Mouse (Mus musculus): Measurements from ENCODE around the gene B3gntl1. TPM values are rescaled to one million over a fixed set of nuclear protein-coding genes. Genes with fewer than 3 reads are reported as not detected.

The B3gntl1 gene
- total RNA-seq, 4 experiments from 2014 or later = 2.3 to 2.8 (median 2.5) TPM

DNA sequence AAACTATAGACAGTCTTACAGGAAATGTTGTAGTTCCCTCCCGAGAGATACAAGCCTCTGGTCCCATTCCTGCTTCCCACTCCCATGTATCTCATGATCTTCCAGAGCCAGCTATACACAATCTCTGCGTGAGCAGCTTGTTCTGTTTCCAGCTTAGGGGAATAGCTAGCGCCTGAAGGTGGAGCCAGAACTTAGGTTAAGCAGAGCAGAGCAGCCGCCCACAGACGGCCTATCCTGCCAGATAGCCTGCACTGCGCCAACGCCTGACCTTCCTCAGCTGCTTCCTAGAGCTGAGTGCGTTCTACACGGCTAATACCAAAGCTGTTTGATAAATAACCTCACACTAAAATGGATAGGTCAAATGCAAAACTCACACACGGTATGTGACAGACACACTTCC is 23.1 kb downstream of the B3gntl1 start:
- peak; percentile 49 to 55 for DNase-seq (ENCODE audit: low spot score in 2 of 2)

DNA sequence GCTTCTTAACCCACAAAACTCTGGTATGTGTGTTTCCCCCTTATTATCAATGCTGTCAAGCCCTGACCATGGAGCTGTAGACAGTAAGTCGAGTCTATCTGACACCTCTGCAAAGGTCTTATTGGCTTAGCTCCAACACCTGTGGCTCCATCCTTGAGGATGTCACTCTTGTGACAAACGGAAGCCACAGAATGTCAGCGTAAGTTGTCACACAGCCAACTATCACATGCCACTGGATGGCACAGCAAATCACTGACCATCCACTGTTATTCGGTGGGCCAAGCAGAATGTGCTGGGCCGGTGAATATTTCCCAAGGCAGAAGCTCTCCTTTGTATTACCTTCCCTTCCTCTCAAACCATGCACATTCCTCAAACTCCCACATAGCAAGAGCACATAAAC is 24.8 kb downstream of the B3gntl1 start:
- DNase-seq (ENCODE audit: low spot score in 2 of 2) = no peak

DNA sequence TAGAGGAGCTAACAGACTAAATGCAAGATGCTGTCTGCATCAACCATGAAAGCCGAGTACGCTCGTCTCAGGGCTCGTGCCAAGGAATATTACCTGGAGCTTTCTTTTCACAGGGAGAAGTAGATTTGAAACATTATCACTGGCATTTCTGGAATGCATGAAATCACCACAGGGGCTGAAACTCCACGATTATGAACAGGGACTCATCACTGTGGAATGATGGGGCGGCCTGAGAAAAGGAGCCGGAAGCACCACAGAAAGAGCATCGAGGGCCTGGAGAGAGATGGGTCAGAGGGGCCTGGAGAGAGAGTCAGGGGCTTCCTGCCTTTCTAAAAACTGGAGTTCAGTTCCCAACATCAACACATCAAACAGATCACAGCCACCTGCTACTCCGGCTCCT is 25.6 kb downstream of the B3gntl1 start:
- no peak for DNase-seq (ENCODE audit: low spot score in 2 of 2)

DNA sequence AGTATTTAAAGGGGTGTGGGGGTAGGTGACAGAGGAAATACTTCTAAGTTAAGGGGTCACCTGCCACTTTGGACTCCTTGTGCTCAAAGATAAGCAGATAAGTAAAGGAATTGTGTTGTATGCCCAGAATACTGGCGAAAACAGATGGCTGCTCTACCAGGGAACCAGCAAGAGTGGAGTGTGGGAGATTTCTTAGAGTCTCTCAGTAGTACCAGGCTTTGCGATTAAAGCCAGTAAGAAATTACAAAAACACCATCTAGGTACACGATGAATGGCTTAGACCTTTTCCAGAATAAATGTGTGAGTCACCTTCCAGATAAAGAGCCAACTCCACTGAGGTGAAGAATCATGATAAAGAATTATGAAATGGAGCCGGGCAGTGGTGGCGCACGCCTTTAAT is 27.6 kb downstream of the B3gntl1 start:
- no peak for DNase-seq (ENCODE audit: low spot score in 2 of 2)

DNA sequence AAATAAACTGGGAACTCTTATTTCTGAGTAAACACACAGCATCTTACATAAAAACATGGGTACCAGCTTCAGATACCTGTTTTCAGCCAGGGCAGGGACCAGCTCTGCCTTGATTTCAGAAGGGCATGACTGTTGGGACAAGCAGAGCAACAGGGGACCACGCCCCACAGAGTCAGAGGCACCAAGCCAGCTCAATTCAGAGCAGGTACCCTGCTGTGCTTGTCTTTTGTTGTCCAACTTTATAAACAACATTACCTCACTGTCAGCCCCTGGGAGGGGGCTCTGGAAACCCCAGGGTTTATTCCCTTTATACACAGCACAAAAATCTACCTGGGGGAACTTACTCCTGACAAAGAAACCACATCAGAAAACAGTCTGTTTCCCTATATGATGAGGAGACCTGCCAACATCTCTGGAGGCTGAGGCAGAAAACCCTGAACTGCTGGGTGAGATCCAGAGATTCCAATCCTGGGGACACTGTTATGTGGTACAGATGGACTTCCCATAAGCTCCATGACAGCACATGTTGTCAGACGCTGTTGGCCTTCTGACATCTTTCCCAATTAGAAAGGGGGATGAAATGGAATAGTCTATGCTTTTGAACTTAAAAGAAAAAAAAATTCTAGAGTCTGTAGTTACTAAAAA is 31.3 kb downstream of the B3gntl1 start:
- no peak for DNase-seq (ENCODE audit: low spot score in 2 of 2)

DNA sequence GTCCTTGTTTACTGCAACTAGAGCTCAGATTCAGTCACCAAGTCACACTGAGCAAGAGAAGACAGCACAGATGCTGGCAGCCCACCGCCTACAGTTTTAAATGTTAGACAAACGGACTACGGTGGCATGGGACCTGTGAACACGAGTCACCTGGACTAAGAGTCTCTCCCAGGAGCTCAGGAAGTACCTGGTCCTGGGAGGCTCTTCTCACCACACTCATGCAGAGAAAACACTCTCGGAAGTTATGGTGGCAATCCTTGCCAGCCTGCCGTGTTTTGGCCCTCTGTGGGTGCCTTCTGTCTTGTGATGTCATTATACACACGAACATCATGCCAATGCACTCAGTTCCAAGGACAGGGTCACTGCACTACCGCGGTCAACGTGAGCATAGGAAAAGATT is 36.3 kb downstream of the B3gntl1 start:
- DNase-seq (ENCODE audit: low spot score in 2 of 2) = no peak

DNA sequence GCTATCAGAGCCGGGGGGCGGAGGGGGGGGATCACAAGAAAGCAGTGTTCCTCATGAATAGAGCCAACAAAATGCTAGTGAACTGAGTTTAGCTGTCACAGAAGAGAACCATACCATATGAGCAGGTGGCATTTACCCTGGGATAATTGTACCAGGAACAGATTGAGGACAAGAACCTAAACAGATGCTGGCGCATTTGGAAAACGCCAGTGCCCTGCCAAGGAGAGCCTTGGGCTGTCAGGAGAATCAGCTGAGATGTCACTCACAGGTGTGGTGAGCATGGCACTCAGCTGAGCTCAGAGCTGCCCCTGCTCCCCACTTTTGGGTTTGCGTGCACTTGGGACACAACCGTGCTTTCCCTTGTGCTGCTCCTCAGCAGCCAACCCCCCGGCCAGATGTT is 41.5 kb downstream of the B3gntl1 start:
- no peak for DNase-seq (ENCODE audit: low spot score in 2 of 2)

DNA sequence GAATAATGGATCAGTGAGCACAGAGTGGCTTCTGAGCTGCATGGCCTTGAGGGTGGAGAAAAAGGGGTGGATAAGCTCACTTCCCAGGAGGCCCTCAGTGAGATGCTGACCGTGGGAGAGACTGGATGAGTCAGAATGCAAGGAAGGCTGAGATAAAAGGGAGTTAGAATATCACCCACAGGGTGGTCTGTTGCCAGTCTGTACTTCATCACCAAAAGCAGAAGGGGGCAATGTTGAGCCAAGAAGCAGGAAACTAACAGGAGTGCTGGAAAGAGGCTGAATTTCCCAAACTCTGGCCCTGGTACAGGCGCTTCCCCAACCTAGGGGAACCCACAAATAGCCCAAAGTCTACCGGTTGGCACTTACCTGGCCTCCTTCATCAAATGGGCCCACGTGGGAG is 42.5 kb downstream of the B3gntl1 start:
- no peak for DNase-seq (ENCODE audit: low spot score in 2 of 2)

DNA sequence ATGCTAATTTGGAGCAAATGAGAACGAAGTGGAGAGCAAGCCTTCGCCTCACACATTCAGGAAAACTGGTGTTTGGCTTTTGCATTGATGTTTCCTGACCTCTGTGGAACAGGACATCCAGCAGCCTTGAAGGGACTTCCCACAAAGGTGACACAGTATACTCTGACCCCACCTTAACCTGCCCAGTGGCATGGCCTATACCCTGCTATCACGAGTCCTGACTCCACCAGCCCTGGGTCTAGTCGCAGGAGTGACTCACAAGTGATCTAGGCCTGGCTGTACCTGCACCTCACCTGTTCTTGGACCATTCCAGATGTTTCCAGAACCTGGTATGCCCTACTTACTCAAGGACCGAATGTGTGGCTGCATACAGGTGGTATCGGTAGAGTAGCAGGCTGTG is 43.4 kb downstream of the B3gntl1 start:
- DNase-seq (ENCODE audit: low spot score in 2 of 2) = no peak

DNA sequence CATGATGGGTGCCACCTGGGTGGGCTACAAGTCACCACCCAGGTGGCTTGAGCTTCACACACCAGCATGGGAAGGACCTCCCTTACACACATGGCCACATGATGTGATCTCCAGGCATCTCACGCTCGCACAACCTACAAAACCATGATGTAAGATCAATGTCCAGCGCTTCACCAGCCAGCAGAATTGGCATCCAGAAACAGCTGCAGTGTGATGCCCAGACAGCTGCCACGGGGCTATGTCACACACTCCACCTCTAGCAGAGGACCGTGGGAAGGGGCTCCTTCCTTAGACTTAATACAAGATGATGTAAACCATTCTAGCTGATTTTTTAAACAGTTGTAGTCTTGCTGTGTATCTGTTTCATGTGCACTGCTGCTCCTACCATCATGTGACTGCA is 45.4 kb downstream of the B3gntl1 start:
- no peak for DNase-seq (ENCODE audit: low spot score in 2 of 2)

DNA sequence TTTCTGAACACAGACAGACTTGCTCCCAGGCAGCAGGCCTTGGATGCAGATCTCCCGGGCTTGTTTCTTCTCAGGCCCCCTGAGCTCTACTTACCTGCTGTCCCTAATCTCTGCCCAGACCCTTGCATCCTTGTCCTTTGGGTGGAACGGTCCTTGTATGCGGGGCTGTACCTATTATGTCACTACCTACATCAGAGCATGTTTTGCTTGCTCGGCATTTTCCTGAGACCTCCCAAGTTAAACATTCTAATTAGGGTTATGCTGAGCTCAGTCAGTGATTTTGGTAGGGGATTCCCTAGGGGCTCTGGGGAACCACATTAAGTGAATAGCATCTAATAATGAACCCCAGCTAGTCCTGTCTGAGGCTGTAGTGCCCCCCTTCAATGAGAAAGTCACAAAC is 47.9 kb downstream of the B3gntl1 start:
- no peak for DNase-seq (ENCODE audit: low spot score in 2 of 2)

DNA sequence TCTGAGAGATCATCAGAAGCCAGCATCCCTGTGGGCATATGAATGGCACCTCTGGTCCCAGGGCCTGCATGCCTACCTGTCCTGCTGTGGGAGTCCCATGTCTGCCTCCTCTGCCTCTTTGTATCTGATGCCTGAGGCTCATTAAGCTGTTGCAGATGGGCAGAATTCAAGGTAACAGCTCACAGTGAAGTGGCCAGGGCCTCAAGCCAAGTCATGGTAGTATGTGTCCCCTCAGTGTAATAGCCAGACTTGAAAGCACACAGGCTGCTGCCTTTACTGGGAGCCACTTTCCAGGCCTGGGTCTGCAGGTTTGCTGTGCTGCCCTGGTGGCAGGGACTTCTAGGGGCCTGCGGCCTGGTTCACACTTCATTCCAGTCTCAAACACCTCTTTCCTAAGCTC is 55.6 kb downstream of the B3gntl1 start:
- DNase-seq (ENCODE audit: low spot score in 2 of 2) = no peak

DNA sequence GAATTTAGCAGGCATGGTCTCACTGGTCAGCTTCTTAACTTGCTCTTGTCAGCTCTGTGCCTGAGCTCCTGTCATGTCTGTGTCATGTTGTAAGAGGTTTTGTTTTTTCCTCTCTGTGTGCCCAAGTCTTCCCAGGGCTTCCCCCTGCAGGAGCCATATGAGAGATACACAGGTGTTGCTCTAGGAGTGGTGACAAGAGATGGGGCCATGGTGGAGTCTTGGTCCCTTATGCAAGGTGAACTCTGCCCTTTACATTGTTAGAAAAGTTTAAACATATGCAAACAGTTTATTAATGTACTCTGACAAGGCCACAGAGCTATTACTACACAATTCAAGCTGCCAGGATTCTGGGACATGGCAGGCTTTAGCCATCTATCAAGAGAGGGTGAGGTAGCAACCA is 56.5 kb downstream of the B3gntl1 start:
- no peak for DNase-seq (ENCODE audit: low spot score in 2 of 2)

DNA sequence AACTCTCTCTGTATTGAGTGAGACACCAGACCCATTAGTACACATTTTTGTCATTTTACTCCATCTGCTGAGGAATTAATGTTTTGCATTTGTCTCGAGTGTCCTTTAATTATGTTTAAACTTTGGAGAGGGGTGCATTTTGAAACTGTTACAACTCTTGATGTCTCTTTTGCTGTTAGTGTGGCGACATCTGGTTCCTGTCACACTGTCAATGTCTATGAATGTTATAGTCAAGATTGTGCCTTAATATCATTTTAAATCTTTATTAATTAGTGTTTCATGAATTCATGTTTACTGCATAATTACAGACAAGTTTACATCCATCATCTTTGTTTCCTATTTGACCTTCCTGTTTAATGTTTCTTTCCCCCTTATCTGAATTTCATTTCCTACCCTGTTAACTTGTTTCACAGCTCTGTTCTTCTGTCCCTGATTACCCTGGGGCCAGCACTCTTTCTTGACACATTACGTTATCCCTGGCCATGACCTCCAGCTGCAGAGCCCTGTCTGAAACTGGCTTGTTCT is 56.9 kb downstream of the B3gntl1 start:
- no peak for DNase-seq (ENCODE audit: low spot score in 2 of 2)

DNA sequence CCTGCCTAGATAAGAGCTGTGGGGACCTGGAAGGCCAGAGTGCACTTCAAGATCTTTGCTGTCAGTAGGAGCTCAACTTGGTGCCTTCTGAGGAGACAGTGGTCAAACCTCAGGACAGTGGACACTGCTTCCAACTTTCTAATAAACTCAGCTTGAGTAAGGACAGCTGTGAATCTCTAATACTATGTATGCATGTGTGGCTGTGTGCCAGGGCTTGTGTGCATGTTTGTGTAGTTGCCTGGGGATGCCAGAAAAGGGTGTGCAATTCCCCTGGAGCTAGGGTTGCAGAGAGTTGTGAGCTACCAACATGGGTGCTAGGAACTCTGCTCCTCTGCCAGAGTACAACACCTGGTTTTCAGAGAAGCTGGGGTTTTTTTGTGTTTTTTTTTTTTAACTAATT is 62.0 kb downstream of the B3gntl1 start:
- DNase-seq (ENCODE audit: low spot score in 2 of 2) = no peak

DNA sequence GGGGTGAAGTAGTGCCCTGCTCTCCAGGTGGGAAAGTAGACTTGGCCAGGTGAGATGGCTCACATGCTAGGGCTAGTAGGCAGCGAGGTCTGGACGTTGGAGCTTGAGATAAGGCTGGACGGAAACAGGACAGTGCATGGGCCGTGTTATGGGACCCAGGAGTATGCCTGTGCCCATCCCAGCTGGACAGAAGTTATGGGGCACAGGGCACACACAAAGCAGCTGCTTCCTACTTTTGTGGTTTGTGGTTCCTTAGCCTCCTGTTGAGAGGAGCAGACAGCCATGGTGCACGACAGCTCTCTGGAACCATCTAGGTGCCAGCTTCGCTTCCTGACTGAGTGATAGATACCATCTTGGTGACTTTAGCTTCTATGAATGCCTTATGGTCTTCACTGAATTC is 67.3 kb downstream of the B3gntl1 start:
- no peak for DNase-seq (ENCODE audit: low spot score in 2 of 2)

DNA sequence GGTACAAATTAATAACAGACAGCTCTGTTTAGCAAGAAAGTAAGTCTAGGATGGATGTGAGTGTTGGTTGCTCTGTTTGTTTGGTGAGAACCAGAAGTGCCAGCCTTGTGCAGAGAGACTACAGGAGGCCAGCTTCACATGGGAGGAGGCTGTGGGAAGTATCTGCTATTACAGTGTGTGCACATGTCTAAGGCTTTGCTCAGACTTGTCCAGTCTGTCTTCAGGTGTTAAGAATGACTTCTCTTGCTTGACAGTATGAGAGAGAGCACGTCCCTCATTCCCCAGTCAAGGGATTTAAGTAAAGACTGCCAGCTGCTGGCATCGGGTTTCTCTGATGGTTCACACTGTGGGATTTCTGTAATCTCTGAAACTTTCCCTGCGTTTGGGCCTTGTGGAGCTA is 71.5 kb downstream of the B3gntl1 start:
- DNase-seq (ENCODE audit: low spot score in 2 of 2) = no peak

DNA sequence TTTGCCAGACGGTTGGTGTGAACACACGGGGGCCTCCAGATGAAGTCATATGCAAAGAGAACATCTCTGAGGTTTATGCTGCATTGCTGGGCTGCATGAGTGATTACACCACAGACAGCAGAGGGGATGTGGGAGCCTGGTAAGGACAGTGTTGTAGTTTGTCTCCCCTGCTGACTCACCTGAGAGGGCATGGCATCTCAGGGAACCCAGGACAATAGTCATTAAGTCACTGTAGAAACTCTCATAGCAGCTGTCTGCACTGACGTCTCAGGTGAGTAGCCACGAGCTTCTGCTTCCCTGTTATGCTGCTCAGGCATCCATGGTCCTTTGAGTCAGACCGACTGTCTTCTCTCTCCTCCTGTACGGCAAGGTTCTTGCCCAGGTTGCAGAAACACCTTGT is 75.7 kb downstream of the B3gntl1 start:
- DNase-seq (ENCODE audit: low spot score in 2 of 2) = no peak

DNA sequence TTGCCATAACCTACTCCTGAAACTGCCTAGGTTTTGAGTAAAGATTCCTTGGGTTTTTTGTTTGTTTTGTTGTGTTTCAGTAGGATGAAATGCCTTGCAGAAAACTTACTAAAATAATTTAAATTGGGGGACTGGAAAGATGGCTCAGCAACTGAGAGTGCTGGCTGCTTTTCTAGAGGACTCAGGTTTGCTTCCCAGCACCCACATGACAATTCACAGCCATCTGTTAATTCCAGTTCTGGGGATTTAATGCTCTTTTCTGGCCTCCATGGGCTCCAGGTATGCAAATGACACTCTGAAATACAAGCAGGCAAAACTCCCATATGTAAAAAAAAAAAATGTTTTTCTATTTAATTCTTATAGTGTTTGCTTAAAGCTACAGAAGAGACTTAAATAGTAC is 91.1 kb downstream of the B3gntl1 start:
- no peak for DNase-seq (ENCODE audit: low spot score in 2 of 2)

Other genes with a start within 250 kb of the B3gntl1 start
- gene Fn3k, start 238.2 kb downstream of the B3gntl1 start, total RNA-seq (2022) = 10 to 100 TPM; 20.4 to 25.6 (median 25.1) TPM
- 10 to 100 TPM; 11.7 to 16.0 (median 15.0) TPM for gene Tbcd, start 221.2 kb downstream of the B3gntl1 start, total RNA-seq (2022)
- under 1 TPM; 0.51 to 0.80 (median 0.68) TPM for gene Zfp750, start 153.8 kb downstream of the B3gntl1 start, total RNA-seq (2022)
- 1 to 10 TPM; 5.1 to 7.8 (median 5.6) TPM for gene Metrnl, start 28.4 kb upstream of the B3gntl1 start, total RNA-seq (2022)
- not detected for gene Ptchd3, start 157.1 kb upstream of the B3gntl1 start, total RNA-seq (2022)

All from gastrocnemius, adult 8-10 months (tissue).